Mouse (Mus musculus) heart, embryonic 15.5 days (tissue): Measurements from ENCODE around the gene Cnga2. TPM values are rescaled to one million over a fixed set of nuclear protein-coding genes. Genes with fewer than 3 reads are reported as not detected.

ENCODE experiments used
- polyA plus RNA-seq: library from polyadenylated mRNA; unstranded; fragments of >200 nt; fragmentation: Nextera tagmentation; extraction: Ambion mirVana; gene quantifications from 2 replicates; pipeline ENCODE4 v1.2.1, GENCODE M21; 2015

Gene Cnga2
- polyA plus RNA-seq, 1 experiment from 2014 or later, result 0.04 TPM

Other genes with a start within 250 kb of the Cnga2 start
- 39.5 and 45.7 TPM in 2 replicates for gene Vma21, start 175.9 kb upstream of the Cnga2 start, polyA plus RNA-seq
- gene Gm1141, start 70.8 kb upstream of the Cnga2 start, polyA plus RNA-seq, result not detected in 2 replicates
- 8.4 and 10.3 TPM in 2 replicates for gene Prrg3, start 29.2 kb upstream of the Cnga2 start, polyA plus RNA-seq
- not detected in 2 replicates for gene Fate1, start 18.9 kb upstream of the Cnga2 start, polyA plus RNA-seq
- not detected in 2 replicates for gene Magea4, start 230.2 kb downstream of the Cnga2 start, polyA plus RNA-seq